Mouse (Mus musculus) spleen, embryonic (tissue): Measurements from ENCODE around the gene Ccdc134.

Experiments
- CTCF ChIA-PET: fragments of 350-600 bp; sonication (Branson Sonifier 250); formaldehyde crosslinking; loops from one replicate; lab custom pipeline; 2022; lab: Charles Lee

Ccdc134 gene

DNA sequence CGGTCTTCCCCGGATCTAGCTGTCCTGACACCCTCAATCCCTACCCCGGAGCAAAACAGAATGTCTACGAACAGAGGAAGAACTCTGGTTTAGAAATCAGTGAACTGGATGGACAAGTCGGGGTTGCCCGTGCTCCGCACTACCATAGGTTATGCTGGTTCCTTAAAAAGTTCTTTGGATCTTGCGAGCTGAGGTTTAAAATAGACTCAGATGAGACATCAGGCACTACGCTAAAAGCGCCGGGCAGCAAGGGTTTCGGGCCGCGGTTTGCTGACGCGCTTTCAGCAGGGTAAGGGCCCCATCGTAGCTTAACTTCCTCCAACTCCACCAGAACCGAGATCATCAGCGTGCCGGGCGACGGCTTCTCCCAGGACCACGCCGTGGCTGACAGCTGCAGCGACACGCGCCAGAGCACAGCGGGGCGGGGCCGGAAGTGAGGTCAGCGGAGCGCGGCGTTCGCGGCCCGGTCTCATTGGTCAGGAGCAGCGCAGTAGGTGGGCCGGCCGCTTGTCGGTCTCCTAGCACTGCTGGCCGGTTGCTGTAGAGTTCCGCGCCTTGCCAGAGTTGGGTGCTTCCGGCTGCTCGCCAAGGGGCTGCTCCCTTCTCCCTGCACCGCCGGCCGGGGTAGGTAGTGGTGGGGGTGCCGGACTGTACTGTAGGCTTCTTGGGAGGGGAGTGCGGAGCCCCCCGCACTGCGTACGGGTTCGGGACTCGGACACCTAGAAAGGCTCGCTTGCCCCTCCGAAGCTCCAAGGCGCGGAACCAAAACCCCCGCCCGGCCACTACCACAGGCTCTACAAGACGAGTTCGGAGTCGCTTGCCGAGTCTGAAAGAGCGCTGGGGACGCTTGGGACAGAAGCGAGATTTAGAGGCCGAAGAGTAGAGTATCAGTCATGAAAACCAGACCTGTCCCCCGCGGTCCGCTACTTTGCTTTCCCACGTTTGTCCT lies at the start of gene Ccdc134:
Gene Ccdc134 (plus strand): TSS at position 497 of the 949 bp plus-strand sequence.
- CTCF ChIA-PET: interaction anchor here (1.0 kb wide), 1 partner anchor 14 kb away, joined by 3 read pairs; no protein-coding TSS in a partner anchor

- CTCF ChIA-PET: interaction anchor here (0.8 kb wide), 1 partner anchor 109 kb away, joined by 5 read pairs; no protein-coding TSS in a partner anchor
Measured at GRCm38 (mm10) chr15:82079883-82080282, 47.8 kb upstream of the Ccdc134 start.

DNA sequence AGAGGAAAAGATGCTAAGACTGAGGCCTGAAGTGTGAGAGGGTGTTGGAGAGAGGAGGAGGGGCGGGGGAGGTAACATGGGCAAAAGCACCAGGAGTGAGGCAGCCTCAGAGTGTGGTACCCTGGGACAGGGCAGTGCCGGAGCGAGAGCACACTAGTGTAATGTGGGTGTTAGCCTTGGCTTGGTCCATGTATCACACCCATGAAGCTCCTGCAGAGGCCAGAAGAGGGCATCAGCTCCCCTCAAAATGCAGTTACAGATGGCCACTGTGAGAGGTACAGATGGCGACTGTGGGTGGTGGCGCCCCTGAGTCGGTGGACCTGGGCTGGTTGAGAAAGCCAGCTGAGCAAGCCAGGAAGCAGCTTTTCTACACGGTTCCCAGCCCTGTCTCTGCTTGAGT lies 46.6 kb upstream of the Ccdc134 start:
- CTCF ChIA-PET: no interaction called here

DNA sequence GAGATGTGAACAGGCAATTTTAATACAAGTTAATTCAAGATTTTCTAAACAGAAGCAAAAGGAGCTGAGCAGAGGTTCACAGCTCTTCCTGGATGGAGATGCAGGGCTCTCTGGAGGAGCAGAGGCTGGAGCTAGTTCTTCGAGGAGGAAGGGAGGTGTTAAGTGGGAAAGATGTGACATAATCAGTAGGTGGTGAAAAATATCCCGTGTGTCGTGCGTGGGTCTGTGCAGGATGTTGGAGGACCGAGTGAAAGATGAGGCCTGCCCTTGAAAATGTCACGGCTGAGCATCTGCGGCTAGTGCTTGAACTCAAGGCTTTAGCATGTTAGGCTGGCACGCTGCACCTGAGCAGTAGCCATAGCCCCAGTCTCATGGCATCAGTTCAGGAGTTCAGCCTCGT lies 42.1 kb upstream of the Ccdc134 start:
- CTCF ChIA-PET: interaction anchor here (0.6 kb wide), 2 partner anchors 114 to 924 kb away, joined by 3 to 4 read pairs; no protein-coding TSS in a partner anchor

GRCm38 (mm10) chr15:82086131-82086530 lies 41.6 kb upstream of the Ccdc134 start:
- CTCF ChIA-PET: interaction anchor here (0.6 kb wide), 2 partner anchors 115 to 923 kb away, joined by 3 to 4 read pairs; no protein-coding TSS in a partner anchor

DNA sequence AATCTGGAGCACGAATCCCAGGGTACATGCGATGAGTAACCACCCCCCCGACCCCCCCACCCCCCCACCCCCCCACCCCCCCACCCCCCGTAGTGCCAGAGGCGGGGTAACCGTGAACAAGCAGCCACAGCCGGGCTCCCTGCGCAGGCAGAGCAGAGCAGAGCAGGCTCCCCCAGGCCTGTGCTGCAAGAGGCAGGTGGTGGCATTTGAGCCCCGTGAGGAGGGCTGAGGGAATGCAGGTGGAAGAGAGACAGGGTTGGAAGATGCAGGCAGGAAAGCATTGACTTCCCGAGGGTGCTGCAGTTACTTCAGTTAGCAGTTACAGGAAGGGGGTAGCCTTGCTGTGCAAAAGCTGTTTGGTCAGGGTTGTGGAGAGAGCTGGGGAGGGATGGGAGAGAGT lies 40.5 kb upstream of the Ccdc134 start:
- CTCF ChIA-PET: interaction anchor here (0.6 kb wide), 1 partner anchor 16 kb away, joined by 5 read pairs; no protein-coding TSS in a partner anchor

DNA sequence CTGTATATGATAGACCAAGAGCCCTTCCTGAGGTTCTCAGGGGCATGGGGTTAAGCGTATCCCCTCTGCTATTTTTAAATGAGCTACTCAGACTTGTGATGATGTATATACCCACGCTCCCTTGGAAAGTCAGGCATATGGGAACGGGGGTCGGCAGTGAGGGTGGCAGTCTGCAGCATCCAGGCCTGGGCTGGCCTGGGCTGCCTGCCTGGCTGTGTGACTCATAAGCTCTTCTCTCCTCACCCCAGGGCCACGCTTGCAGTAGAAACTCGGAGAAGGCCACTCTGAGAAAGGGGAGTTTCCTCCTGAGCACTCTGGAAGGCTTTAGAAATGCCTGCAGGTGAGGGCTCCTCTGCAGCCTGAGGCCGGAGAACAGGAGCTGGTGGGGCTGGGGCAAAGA lies 36.7 kb upstream of the Ccdc134 start:
- CTCF ChIA-PET: no interaction called here

GRCm38 (mm10) chr15:82106953-82107555 lies 20.7 kb upstream of the Ccdc134 start:
- CTCF ChIA-PET: no interaction called here

DNA sequence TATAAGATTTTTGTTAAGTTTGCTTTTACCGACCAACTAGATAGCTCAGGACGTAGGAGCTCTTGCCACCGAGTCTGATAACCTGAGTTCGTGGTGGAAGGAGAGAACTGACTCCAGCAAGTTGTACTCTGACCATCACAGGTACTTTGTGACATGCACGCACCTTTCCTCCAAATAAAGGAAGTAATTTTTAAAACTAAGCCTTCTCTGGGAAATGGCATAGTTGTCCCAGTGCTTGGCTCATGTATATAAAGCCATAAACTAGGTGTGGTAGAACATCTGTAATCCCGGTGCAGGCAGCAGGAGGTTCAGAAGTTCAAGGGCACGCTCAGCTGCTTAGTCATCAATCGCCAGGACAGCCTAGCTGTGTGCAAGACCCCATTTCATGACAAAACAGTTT lies 7.2 kb upstream of the Ccdc134 start:
- CTCF ChIA-PET: no interaction called here

- CTCF ChIA-PET: interaction anchor here (1.4 kb wide), 1 partner anchor 14 kb away, joined by 6 read pairs; no protein-coding TSS in a partner anchor
Measured at GRCm38 (mm10) chr15:82126690-82127089, 1.0 kb upstream of the Ccdc134 start.

DNA sequence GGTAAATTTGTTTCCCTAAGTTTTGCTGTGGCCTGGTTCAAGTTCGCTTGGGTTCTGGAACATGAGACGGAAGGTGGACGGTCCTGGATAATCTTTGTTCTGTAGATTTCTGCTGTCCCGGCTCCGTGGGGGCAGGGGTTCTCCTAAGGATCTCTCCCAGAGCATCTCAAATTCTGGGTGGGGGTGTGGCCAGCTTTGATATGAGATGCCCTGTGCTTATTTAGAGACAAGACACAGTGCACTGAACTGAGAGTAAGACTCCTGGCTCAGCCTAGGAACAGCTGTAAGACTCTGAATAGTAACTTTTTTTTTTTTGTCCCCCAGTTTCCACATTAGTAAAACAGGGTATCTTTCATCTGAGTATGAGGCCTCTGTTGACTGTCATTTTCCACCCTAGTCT lies 676 bp downstream of the Ccdc134 start:
- CTCF ChIA-PET: no interaction called here

GRCm38 (mm10) chr15:82130599-82130998 lies 2.9 kb downstream of the Ccdc134 start:
- CTCF ChIA-PET: no interaction called here

DNA sequence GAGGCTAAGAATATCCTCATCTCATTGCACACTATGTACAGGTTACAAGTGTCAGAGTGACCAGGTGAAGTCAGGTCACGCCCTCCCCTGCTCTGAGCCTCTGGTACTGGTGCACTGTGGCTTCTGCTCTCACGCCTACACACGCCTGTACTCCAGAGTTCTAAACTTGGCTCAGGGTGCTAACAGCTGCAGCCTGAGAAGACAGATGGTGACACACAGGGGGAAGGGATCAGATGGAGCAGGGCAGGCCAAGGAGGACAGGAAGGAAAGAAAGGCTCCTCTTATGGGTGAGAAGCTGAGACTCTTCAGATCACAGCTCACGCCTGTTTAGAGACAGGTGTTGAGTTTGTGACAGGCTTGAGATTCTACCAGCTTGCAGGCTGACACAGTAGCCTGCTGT lies 7.7 kb downstream of the Ccdc134 start:
- CTCF ChIA-PET: no interaction called here

GRCm38 (mm10) chr15:82138565-82138964 lies 10.8 kb downstream of the Ccdc134 start:
- CTCF ChIA-PET: no interaction called here

- CTCF ChIA-PET: no interaction called here
Measured at GRCm38 (mm10) chr15:82139196-82139595, 11.5 kb downstream of the Ccdc134 start.

DNA sequence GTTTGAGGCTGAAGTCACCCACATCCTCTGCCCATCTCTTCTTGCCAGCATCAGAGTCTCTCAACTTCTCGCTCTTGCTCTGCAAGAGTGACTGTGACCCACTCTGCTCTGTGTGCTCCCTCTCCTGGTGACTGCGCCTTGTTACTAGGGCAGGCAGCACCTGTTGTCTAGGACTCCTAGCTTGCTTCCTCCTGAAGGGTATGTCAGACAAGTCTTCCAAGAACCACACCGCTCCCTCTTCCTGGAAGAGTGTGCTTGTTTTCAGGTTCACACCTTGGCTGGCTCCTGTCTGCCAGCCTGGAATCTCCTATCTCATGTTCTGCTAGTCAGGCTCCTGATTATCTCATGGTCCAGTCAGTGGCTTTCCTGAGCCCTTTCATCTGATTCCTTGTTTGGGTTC lies 12.6 kb downstream of the Ccdc134 start:
- CTCF ChIA-PET: interaction anchor here (0.6 to 1.5 kb wide), 3 partner anchors 9 to 97 kb away, joined by 5 to 22 read pairs (median 6); no protein-coding TSS in a partner anchor

DNA sequence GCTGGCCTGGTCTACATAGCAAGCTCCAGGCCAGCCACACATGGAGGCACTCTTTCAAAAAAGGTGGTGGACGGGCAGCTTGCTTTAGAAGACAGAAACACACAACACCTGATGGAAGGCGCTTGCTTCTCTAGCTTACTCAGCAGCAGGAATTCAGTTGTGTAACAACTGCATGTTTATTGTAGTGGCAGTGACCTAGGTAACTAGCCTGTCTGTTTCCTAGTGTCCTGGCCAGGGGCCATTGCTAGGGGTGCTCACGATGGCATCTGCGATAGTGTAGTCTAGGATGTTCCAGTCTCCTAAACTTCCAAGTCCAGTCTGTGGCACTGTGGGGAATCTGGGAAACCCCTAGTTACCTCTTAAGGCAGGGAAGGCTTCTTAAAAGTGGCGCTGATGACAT lies 16.4 kb downstream of the Ccdc134 start:
- CTCF ChIA-PET: no interaction called here

DNA sequence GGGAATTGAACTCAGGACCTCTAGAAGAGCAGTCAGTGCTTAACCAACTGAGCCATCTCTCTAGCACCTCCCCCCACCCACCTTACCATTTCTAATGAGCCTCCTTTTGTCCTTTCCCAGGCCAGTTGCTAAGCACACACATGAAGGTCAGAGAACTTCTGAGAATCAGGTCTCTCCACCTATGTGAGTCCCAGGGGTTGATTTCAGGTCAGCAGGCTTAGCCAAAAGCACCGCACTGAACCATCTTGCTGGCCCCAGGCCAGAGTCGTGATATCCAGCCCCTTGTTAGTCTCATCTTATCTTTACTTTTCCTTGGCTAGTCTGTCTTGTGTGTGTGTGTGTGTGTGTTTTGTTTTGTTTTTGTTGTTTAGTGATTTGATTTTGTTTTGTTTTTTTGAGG lies 17.7 kb downstream of the Ccdc134 start:
- CTCF ChIA-PET: interaction anchor here (0.7 to 0.8 kb wide), 2 partner anchors 20 to 1270 kb away, joined by 3 to 5 read pairs; no protein-coding TSS in a partner anchor

GRCm38 (mm10) chr15:82145851-82146769 lies 18.4 kb downstream of the Ccdc134 start:
- CTCF ChIA-PET: interaction anchor here (0.7 to 0.8 kb wide), 3 partner anchors 19 to 1269 kb away, joined by 3 to 5 read pairs (median 3); no protein-coding TSS in a partner anchor

DNA sequence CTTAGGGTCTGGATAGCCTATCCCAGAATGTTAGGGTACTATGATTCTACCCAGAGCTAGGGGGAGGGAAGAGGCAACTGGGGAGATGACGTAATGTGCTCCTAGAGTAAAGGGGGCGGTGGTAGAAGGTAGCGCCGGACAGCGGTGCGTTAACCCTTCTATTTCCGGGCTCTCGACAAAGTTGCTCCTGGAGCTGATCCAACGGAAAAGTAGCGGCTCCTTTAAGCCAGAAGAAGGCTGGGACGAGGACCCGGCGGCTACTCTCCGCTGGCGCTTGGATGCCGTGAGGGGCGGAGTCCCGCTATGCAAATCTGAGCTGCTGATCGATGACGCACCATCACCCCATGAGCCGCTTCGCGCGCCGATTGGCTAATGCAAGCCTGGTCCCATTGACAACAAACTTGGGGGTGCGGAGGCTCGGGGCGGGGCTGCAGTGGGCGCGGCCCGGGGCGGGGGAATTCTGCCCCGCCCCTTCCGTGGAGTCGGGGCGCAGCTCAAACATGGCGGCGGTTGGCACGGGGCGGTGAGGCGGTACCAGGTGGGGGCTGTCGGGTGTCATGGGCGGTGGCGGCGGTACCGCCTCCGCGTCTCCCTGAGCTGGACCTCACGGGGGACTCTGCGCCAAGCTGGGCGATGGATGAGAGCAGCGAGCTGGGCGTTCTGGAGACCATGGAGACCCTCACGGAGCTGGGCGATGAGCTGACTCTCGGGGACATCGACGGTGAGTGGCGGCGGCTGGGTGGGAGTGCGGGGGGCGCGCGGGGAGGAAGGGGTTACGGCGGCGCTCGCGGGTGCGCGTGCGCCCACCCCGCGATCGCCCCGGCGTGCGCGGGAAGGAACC lies 19.3 kb downstream of the Ccdc134 start, which contains the start of gene Srebf2:
Gene Srebf2 (plus strand): TSS at position 412 of the 841 bp plus-strand sequence.
- CTCF ChIA-PET: no interaction called here
